Mouse (Mus musculus) adrenal gland, postnatal 36 days (tissue): ENCODE data around the gene Pbld2. TPM values are rescaled to one million over a fixed set of nuclear protein-coding genes. Genes with fewer than 3 reads are reported as not detected.
"Not testable (repeated sequence)": the region's sequence is repeated elsewhere in the genome, so short reads cannot be mapped to it uniquely, and the experiment has no call there.

ENCODE experiments used
- DNase-seq, 2 experiments: peaks; one replicate each; pipeline ENCODE4 v3.0.0; 2021; ENCODE audit warnings: mixed read lengths in 1 of 2
- total RNA-seq, 2 experiments: library from RNA; stranded (reverse); gene quantifications; 2 replicates each; pipeline ENCODE4 v1.2.3; 2021

Pbld2 gene
- total RNA-seq, 2 experiments from 2014 or later, result 4.0 to 5.3 TPM

DNA sequence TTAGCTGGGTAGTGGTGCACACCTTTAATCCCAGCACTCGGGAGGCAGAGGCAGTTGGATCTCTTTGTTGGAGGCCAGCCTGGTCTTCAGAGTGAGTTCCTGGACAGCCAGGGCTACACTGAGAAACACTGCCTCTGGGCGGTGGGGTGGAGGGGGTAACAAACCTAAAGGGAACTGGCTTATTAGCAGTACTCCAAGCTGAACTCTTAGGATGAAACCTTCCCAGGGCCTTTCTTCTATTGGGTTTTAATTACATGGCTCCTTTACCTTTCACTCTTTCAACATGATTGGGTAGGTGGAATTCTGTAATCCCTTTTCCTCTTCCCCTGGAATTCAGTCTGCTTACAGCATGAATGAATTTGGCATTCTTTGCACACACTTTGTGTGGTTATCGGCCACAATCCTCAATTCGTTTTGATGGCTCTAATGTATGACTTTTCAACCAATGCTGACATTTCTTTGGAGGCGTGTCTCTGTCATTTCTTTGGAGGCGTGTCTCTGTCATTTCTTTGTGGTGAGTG is 1.4 kb downstream of the Pbld2 start:
- no peak for DNase-seq

DNA sequence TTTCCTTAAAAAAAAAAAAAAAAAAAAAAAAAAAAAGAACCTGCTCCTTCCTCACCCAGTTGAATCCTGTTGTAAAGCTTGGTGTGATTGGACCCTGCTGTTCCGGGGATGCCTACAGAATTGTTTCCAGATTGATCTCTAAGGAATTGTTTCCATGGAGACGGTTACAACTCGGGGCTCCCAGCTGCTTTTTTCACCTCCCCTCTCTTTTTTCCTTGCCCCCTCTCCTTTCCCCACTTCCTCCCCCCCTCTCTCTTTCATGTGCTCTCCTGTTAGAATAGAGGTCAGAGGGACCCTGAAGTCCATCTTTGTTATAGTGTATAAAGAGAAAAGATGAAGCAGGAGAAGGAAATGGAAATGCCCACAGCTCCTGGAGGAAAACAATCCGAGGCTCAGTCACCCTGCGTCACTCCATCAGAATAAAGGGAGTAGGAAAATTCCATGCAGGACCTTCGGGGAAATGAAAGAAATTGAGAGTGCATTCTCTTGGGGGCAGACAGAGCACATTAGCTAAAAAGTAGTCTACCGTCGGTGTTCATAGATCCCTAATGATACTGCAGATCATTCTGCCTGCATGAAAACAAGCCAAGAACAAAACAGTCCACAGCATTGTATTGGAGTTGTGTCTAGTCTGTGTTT is 2.2 kb downstream of the Pbld2 start:
- no peak for DNase-seq

DNA sequence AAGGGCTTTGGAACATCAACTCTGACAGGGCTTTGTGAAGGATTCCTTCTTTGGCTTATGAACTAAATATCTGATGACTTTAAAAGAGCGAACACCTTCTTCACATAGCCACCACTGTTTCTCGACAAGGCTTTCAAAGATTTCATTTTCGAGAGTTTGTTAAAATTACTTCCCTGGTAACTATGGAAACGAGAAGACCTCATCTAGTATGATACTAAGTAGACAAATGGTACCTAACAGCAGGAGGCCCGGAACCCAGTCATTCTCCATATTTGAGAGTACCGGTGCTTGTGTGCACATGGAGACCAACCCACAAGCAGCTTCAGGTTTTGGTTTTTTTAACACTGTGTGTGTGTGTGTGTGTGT is 2.7 kb downstream of the Pbld2 start:
- DNase-seq, result no peak

DNA sequence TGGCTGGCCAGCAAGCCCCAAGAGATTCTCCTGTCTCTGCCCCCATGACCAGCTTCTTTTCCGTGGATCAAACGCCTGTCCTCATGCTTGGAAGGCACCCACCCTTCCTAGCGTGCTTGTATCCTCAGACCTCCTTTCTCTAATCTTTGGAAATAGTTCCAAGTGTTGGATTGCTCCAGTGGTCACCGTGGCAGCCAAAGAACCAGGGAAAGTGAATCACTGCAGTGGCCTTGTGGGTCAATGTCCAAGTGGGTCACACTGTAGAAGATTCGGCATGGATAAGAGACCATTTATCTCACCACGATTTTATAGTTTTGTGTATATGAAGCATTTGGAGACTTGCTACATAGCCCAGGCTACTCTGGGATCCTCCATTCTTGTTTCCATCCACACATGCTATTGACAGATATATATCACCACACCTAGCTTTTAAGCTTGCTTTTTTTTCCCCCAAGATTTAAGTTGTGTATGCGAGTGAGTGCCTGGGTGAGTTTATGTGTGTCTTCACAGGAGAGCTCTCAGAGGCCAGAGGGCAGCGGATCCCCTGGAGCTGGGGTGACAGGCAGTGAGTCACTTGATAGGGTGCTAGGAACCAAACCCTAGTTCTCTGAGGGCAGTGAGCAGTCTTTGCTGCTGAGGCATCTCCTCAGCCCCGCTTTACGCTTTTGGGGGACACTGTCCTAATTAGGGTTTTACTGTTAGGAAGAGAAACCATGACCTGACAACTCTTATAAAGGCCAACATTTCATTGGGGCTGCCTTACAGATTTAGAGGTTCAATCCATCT is 3.5 kb downstream of the Pbld2 start:
- peak; percentile 58 to 72 for DNase-seq

DNA sequence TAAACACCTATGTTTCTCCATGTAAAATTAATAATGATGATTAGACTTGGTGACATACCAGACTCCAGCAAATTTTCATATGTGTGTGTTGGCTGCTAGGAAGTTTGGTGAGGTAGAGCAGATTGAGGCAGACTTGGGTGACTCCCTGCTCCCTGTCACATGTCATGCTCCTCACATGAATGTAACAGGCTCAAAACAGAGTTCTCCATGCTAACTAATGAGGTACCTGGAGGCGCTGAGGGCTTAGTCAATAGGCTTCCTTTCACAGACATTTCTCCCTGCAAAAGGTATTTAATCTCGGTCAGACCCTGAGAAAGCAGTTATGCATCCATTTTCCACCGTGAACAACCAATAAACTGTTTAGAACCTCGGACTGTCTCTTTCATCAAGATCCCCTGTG is 4.3 kb downstream of the Pbld2 start:
- no peak for DNase-seq

DNA sequence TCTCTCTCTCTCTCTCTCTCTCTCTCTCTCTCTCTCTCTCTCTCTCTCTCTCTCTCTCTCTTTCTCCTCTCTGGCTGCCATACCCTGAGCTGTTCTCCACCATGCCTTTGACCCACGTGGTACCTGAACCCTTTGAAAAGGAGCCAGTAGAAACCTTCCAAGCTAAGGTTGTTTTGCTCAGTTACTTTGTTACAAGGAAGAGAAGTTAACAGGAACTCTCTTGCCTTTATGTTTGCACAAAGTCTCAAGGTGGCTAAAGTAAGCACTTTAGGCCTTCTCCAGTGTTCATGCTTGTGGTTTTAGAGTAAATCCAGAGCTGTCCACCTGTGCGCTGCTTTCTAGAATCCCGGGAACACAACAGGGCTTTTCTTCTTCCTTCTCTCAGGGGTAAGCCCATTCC is 8.2 kb downstream of the Pbld2 start:
- DNase-seq, result no peak

DNA sequence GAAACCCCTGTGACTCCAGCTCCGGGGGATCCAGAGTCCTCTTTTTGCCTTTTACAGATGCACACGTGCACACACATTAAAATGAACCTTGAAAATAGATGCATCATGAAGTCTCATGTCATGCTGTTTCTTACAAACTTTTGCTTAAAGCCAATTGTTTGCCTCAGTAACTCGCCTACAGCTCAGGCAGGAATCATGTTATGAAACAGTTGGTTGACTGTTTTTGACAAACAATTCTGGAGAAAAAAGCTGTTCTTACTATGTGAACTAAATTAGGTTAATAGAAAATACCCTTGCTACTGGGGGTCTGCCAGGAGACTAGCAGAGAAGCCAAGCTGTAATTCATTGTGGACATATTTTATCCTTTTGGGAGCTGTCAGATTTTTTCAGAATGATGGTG is 8.8 kb downstream of the Pbld2 start:
- DNase-seq, result no peak

DNA sequence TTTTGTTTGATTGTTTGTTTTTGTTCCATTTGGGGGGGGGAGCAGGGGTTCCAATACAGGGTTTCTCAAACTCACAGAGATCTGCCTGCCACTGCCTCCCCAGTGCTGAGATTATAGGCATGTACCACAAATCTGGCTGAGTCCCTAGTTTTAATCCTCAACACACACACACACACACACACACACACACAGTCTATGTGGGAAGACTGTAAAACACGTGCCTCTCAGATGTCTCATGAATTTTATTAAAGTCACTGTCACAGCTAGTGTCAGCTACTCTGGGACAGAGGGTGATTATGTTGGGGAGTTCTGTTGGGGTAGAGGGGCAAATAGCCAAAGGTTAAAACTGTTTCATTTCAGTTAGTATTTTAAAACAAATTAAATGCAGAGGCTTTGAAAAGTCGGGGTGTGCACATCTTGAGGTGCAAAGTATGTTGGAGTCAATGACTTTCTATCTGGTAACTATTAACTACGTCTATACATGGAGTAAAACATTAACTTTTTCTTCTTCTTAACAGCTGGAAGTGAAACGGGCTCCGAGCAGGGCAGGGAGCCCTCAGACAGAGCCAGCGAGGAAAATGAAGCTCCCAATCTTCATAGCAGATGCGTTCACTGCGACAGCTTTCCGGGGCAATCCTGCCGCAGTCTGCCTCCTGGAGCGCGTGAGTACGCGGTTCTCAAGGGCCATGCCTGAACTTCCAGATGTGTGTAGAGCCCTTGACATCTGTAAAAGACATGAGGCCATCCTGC is 14.6 kb downstream of the Pbld2 start:
- no peak for DNase-seq

DNA sequence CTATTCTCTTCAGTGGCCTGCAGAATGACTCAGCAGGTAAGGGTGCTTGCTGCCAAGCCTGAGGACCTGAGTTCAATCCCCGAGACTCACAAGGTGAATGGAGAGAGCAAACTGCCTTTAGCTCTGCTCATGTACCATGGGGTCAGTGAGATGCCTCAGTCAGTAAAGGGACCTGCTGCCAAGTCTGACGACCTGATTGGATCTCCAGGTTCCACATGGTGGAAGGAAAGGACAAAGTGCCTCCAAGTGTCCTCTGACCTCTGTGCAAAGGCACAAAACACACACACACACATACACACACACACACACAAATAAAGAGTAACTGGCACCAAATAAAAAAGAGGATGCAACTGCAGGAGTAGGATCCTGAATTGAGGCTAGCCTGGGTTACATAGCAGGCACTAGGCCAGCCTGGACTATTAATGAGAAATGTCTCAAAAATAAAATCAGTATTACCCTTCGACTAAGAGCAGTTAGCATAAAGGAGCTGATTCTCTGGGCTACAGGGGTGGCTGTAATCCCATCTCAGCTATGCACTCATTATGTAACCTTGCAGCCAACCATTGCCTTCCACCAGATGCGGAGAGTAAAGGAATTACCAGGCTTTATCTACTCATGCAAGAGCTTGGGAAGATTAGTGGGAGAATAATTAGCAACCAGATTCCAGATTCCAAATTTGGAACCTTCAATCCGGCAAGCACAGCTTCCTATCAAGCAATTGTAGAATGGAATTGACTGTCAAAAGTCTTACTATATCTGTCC is 15.9 kb downstream of the Pbld2 start:
- DNase-seq, result no peak

DNA sequence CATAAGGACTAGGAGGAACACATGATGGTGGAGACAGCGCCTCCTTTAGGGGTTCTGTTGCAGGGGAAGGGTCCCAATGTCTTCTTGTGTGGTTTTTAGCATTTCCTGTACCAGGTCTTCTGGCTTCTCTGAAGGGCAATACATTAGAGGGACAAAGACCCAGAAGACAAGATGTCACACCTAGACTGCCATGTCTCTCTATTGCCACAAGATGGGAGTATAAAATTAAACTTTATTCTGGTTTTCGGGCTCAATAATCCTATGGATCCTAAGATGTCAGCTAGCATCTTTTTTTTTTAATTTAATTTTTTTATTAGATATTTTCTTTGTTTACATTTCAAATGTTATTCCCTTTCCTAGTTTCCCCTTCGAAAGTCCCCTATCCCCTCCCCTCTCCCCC is 19.0 kb downstream of the Pbld2 start:
- DNase-seq, result no peak

DNA sequence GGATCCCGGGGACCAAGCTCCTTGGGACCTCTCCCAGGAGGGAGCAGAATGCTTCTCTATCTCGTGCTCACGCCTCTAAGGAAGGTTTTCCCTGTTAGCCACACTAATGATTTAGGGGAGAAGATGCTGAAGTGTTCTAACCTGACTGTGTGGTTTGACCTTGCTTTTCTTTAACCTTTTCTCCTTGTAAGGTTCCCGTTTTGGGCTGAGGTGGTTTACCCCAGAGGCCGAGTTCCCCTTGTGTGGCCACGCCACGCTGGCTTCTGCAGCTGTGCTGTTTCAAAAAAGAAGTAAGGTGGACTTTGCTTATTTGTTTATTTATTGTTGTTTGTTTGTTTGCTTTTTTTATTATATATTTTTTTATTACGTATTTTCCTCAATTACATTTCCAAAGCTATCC is 23.6 kb downstream of the Pbld2 start:
- no peak for DNase-seq

DNA sequence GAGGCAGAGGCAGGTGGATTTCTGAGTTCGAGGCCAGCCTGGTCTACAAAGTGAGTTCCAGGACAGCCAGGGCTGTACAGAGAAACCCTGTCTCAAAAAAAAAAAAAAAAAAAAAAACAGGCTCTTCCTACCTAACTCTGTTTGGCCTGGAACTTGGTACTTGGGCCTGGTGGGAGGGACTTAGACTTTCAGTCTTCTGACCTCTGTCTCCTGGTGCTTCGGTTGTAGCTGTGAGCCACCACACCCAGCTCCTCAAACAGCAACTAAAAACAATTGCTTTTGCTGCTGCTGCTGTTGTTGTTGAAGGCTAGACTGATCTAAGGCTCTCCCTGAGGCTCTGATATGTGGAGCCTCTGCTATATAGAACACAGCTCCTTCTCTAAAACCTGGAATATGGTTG is 25.0 kb downstream of the Pbld2 start:
- DNase-seq, result no peak

DNA sequence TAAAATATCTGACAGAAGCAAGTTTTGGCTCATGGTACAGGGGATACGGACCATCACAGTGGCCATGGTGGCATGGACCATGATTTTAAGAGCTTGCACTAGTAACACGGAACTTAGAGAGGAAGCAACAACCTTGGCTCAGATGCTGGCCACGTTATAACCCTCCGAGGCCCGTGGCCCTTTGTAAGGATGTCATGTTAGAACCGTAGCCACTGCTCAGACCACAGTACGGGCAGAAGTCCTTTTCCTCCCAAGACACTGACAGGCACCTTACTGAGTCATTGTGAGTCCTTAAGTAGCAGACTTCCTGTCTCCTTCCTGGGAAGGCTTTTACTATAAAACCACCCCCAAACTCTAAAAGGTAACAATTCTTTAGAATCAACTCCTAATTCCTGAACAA is 27.2 kb downstream of the Pbld2 start:
- no peak for DNase-seq

DNA sequence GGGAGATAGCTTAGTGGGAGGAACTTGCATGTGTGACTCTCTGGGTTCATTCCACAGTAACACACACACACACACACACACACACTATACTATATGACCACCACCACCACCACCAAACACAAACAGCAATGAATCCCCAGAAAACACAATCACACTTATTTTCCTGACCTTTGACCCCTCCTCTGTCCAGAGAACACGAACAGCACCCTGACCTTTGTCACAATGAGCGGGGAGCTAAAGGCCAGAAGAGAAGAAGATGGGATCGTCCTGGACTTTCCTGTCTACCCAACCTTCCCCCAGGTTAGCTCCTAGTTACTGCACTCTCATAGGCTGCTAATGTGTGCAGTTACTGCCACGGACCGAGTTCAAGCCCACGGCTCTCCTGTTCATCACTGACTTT is 27.9 kb downstream of the Pbld2 start:
- no peak for DNase-seq

DNA sequence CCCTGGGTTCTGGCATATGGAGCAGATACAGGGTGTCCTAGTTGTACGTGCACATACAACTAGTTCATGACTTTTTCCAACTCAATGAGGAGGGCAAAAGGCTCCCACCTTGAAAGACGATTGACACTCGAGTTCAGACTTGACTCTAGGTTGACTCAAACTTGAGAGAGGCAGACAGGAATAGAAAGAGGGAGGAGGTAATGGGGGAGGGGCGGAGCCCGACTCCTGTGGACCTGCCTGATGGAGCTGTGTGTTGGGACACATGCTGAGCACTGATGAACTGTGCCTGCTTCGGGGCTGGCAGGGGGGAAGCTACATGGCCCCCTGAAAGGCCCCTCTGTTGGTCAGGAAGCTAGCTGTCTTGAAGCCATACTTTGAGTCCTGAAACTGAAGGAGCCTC is 28.9 kb downstream of the Pbld2 start:
- DNase-seq, result no peak

DNA sequence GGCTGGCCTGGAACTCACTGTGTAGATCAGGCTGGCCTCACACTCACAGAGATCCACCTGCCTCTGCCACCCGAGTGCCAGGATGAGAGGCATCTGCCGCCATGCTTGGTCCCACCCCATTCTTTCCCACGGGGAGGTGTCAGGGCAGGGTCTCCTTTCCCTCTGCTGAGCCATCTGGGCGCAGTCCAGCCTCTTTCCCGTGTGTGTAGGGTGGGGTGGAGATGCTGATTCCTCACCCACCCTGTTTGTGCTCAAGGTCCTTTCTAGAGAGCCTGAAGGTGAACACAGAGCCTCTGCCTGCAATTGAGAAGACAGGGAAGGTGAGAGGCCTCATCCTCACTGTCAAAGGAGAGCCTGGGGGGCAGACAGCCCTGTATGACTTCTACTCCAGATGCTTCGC is 30.0 kb downstream of the Pbld2 start:
- not testable (repeated sequence) for DNase-seq

DNA sequence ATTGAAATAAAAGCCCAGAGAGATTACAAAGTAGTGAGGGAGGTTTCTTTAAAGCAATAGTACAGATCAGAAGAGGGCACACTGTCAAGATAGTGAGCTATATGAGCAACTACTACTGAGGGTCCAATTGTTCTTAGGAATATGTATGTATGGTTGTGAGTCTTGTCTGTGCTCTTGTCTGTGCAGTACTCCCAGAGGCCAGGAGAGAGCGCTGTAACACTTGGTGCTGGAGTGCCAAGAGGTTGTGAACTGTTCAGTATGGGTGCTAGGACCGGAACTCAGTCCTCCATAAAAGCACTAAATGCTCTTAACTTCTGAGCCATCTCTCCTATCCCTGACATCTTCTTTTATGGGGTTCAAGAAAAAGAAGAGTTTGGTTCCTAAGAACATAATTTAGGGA is 30.5 kb downstream of the Pbld2 start:
- no peak for DNase-seq

DNA sequence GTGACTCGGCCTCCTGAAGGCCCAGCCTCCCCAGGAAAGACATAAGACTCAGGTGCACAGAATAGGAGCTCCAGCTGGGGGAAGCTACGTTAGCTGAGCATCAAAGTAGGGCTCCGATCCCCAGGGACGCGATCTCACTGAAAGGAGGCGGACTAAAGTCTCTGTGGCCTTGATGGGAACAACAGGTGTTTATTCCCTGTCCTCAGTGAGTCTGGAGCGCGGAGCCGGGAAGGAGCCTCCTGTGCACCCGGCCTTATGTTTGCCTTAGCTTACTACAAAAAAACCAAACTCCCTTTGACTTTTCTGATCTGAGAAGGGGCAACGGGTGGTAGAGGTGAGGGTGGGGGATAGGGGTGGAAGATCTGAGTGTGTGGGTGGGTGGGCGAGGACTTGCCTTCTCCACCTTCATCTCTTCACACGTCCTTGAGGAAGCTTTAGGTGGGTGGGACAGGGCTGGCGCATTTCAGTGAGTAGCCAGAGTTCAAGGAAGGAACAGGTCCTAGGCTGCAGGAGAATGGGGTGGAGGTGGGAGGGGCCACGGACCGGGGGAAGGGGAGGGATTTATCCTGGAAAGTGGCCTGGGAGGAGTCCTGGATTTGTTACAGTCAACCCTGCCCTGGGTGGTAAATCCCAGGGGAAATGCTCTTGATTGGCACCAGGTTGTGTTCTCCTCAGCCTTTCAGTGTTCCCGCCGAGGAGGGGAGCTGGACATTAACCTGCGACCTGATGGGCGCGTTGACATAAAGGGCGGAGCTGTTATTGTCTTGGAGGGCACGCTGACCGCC is 33.0 kb downstream of the Pbld2 start:
- DNase-seq, result peak; percentile 38 to 73

DNA sequence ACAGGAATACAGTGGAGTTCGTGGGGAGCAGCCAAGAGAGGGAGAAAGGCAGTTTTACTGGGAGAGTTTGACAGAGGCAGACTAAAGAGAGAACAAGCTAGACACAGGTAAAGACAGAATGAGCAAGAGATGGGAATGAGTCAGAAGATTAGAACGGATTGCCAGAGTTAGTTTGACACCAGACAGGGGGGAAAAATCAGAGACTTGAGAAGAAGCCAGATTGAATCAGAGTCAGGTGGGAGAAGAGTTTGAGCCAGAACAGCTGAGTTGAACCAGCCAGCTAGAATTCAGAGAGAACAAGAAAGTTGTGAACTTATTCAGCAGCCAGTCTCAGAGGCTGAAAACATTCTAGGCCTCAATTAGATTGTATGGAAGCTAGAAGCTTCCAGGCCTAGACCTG is 35.7 kb downstream of the Pbld2 start, which contains the start of gene Pbld1:
Gene Pbld1 (plus strand): TSS at position 301 of the 400 bp plus-strand sequence.
- DNase-seq, result no peak

DNA sequence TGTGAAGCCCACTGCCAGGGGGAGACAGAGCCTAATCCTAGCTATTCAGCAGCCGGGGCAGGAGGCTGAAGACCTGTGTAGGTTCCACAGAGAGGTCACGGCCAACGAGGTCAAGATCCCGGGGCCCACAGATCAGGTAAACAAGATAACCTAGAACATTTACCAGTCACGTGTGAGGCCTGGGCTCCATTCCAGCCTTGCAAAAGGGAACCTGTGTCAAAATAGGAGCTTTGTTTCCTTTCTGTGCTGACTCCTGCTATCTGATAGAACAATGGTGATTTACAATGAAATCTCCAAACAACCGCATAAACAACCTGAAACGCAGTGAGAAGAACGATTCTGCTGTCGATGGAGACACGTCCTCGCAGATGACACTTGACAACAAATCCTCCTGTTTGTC is 36.3 kb downstream of the Pbld2 start:
- peak; percentile 34 to 60 for DNase-seq

DNA sequence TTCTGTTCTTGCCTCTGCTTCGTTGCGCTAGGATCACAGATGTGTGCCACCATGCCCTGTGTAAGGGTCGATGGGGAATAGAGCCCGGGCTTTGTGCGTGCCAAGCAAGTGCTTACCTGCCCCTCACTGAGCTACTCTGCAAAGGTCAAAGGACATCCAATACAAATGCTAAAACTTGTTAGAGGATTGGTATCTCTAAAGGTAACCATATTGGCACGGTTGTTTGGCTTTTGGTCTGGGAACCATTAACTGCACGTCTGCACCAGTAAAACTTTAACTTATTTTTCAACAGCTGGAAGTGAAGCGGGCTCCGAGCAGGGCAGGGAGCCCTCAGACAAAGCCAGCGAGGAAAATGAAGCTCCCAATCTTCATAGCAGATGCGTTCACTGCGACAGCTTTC is 37.2 kb downstream of the Pbld2 start:
- DNase-seq, result no peak
